Mouse (Mus musculus) adrenal gland, postnatal 4 days (tissue): ENCODE results near the gene Prr14. TPM values are rescaled to one million over a fixed set of nuclear protein-coding genes. Genes with fewer than 3 reads are reported as not detected.
"Not testable (repeated sequence)": the region's sequence is repeated elsewhere in the genome, so short reads cannot be mapped to it uniquely, and the experiment has no call there.

Experiments
- DNase-seq, 2 experiments: peaks; one replicate each; pipeline ENCODE4 v3.0.0; 2021 to 2022; ENCODE audit warnings: low spot score in 2 of 2, mixed read lengths in 2 of 2
- long read RNA-seq, 2 experiments: library from polyadenylated mRNA; stranded (forward); transcript quantifications; one replicate each; pipeline ENCODE4 v2.0.0; 2021
- total RNA-seq, 2 experiments: library from RNA; stranded (reverse); gene quantifications; 2 replicates each; pipeline ENCODE4 v1.2.3; 2021

Gene Prr14
- 10 to 100 TPM; 52.3 to 54.8 TPM for total RNA-seq
- long read RNA-seq, experiment 1, partial matches to known transcripts: 1 of 12 reads
- long read RNA-seq, experiment 1, other reads (novel, unspliced or antisense): 4 of 12 reads
- long read RNA-seq, experiment 2, transcript Prr14-201 (11 exons, 2,402 nt): major isoform, 12 of 36 reads
- long read RNA-seq, experiment 2, partial matches to known transcripts: 11 of 36 reads
- long read RNA-seq, experiment 2, other reads (novel, unspliced or antisense): 9 of 36 reads

GRCm38 (mm10) chr7:127459311-127459710 is at the start of gene Prr14:
Prr14 (plus strand) TSS chr7:127459611.
- not testable (repeated sequence) for DNase-seq

- DNase-seq: no peak
Observed at GRCm38 (mm10) chr7:127411418-127411817, 48.0 kb upstream of the Prr14 start.

- DNase-seq: peak; percentile 88 to 92
Observed at GRCm38 (mm10) chr7:127421388-127422191, 37.8 kb upstream of the Prr14 start, which contains the start of gene Zfp688. Zfp688 (minus strand) TSS chr7:127422068.

- no peak for DNase-seq
Observed at GRCm38 (mm10) chr7:127422247-127422646, 37.2 kb upstream of the Prr14 start.

- no peak for DNase-seq
Observed at GRCm38 (mm10) chr7:127425291-127425690, 34.1 kb upstream of the Prr14 start.

- DNase-seq: no peak
Observed at GRCm38 (mm10) chr7:127425911-127426310, 33.5 kb upstream of the Prr14 start.

GRCm38 (mm10) chr7:127426354-127426753 is 33.1 kb upstream of the Prr14 start:
- no peak for DNase-seq

- no peak for DNase-seq
Observed at GRCm38 (mm10) chr7:127435206-127435605, 24.2 kb upstream of the Prr14 start.

GRCm38 (mm10) chr7:127437724-127438123 is 21.7 kb upstream of the Prr14 start:
- DNase-seq: no peak

- no peak for DNase-seq
Observed at GRCm38 (mm10) chr7:127443976-127444375, 15.4 kb upstream of the Prr14 start.

GRCm38 (mm10) chr7:127448521-127449300 is 10.7 kb upstream of the Prr14 start, which contains the start of gene Zfp689:
Zfp689 (minus strand) TSS chr7:127449158.
- DNase-seq: peak; percentile 70 to 74

GRCm38 (mm10) chr7:127449966-127450365 is 9.4 kb upstream of the Prr14 start:
- no peak for DNase-seq

GRCm38 (mm10) chr7:127453056-127453455 is 6.4 kb upstream of the Prr14 start:
- DNase-seq: no peak

- no peak for DNase-seq
Observed at GRCm38 (mm10) chr7:127454905-127455304, 4.5 kb upstream of the Prr14 start.

- not testable (repeated sequence) for DNase-seq
Observed at GRCm38 (mm10) chr7:127458371-127459122, 864 bp upstream of the Prr14 start.

- DNase-seq: no peak
Observed at GRCm38 (mm10) chr7:127465191-127465590, 5.8 kb downstream of the Prr14 start.

- DNase-seq: not testable (repeated sequence)
Observed at GRCm38 (mm10) chr7:127465670-127466069, 6.3 kb downstream of the Prr14 start.

GRCm38 (mm10) chr7:127466606-127467005 is 7.2 kb downstream of the Prr14 start:
- DNase-seq: no peak

GRCm38 (mm10) chr7:127470011-127470715 is 10.8 kb downstream of the Prr14 start:
- DNase-seq: no peak
